Mouse (Mus musculus) limb, embryonic 10.5 days (tissue): ENCODE measurements around the gene Scn3b. TPM values are rescaled to one million over a fixed set of nuclear protein-coding genes. Genes with fewer than 3 reads are reported as not detected.

Experiments
- DNase-seq: peaks from one replicate; pipeline ENCODE4 v3.0.0-alpha.2; 2017; ENCODE audit warnings: low spot score
- H3K27ac ChIP-seq: fragments of 300-500 bp; sonication (generic); 2 replicates; pipeline ENCODE4 v1.5.1; 2016; ENCODE audit warnings: mild to moderate bottlenecking
- H3K27me3 ChIP-seq: fragments of 300-500 bp; sonication (generic); 2 replicates; pipeline ENCODE4 v1.6.1; 2016; ENCODE audit warnings: low read depth, mild to moderate bottlenecking; ENCODE audit not compliant: poor library complexity, severe bottlenecking
- H3K36me3 ChIP-seq: fragments of 300-500 bp; sonication (generic); 2 replicates; pipeline ENCODE4 v1.6.1; 2016; ENCODE audit warnings: mild to moderate bottlenecking, moderate library complexity
- H3K4me1 ChIP-seq: fragments of 300-500 bp; sonication (generic); 2 replicates; pipeline ENCODE4 v1.6.1; 2016
- H3K4me3 ChIP-seq: fragments of 300-500 bp; sonication (generic); 2 replicates; pipeline ENCODE4 v1.5.1; 2016; ENCODE audit warnings: mild to moderate bottlenecking, moderate library complexity
- H3K9me3 ChIP-seq: fragments of 300-500 bp; sonication (generic); replicated peaks from 2 replicates; pipeline ENCODE4 v1.6.1; 2016; ENCODE audit warnings: mild to moderate bottlenecking
- WGBS: fragments of 180-500 bp; shearing (Covaris S2); methylation state at CpG from one replicate; pipeline ENCODE4 v1.1.7; 2016; 5-methylcytosine and 5-hydroxymethylcytosine counted together
- polyA plus RNA-seq: library from polyadenylated mRNA; unstranded; fragments of >200 nt; fragmentation: Nextera tagmentation; extraction: Ambion mirVana; gene quantifications from 2 replicates; pipeline ENCODE4 v1.2.1, GENCODE M21; 2016

The Scn3b gene
- polyA plus RNA-seq, 1 experiment from 2014 or later: 0.15 TPM

- Histone ChIP-seq H3K4me3 (no peak overlapping the region), H3K4me1 (no peaks in the 10 kb centered on the region), H3K36me3 (no peaks in the 10 kb centered on the region), H3K27ac (no peak overlapping the region), H3K27me3 (no peaks in the 10 kb centered on the region), H3K9me3 (no peaks in the 10 kb centered on the region)
- DNase-seq: no peak
- 89% methylated on average over 5 of the region's 5 CpGs for WGBS
These were observed 67.7 kb downstream of the Scn3b start for GRCm38 (mm10) chr9:40336701-40337100.

GRCm38 (mm10) chr9:40337131-40337820 lies 68.3 kb downstream of the Scn3b start:
- Histone ChIP-seq H3K27ac (no peak overlapping the region), H3K4me1 (no peaks in the 10 kb centered on the region), H3K36me3 (no peaks in the 10 kb centered on the region), H3K4me3 (no peak overlapping the region), H3K27me3 (no peaks in the 10 kb centered on the region), H3K9me3 (no peaks in the 10 kb centered on the region)
- 88% methylated on average over 4 of the region's 4 CpGs for WGBS
- no peak for DNase-seq

- H3K4me1 ChIP-seq: peaks cover under 1% of the 10 kb centered on the region; the same call in 1 of the 2 replicates
- H3K27me3 ChIP-seq: no peaks in the 10 kb centered on the region
- no peaks in the 10 kb centered on the region for H3K36me3 ChIP-seq
- WGBS: 79% methylated on average over 9 of the region's 9 CpGs
- H3K27ac ChIP-seq: no peak overlapping the region
- H3K9me3 ChIP-seq: no peaks in the 10 kb centered on the region
- no peak overlapping the region for H3K4me3 ChIP-seq
- no peak for DNase-seq
These were observed 70.6 kb downstream of the Scn3b start for GRCm38 (mm10) chr9:40339578-40339977.

Other genes starting within 250 kb of the Scn3b start
- gene Olfr981, start 247.8 kb upstream of the Scn3b start, polyA plus RNA-seq: not detected in 2 replicates
- gene Olfr982, start 195.4 kb upstream of the Scn3b start, polyA plus RNA-seq: not detected in 2 replicates
- gene Olfr983, start 175.6 kb upstream of the Scn3b start, polyA plus RNA-seq: not detected in 2 replicates
- not detected in 2 replicates for gene Olfr984, start 155.0 kb upstream of the Scn3b start, polyA plus RNA-seq
- not detected in 2 replicates for gene Olfr985, start 139.0 kb upstream of the Scn3b start, polyA plus RNA-seq
- not detected in 2 replicates for gene Tmem225, start 121.1 kb upstream of the Scn3b start, polyA plus RNA-seq
- gene Olfr986, start 88.3 kb upstream of the Scn3b start, polyA plus RNA-seq: not detected in 2 replicates
- gene Zfp202, start 76.9 kb upstream of the Scn3b start, polyA plus RNA-seq: 7.5 and 8.4 TPM in 2 replicates